Mouse (Mus musculus): ENCODE results near the gene Tmem9b. TPM values are rescaled to one million over a fixed set of nuclear protein-coding genes. Genes with fewer than 3 reads are reported as not detected.
A peak's percentile ranks its signal among the peaks of the same experiment; 100 is the strongest.

The Tmem9b gene
- polyA plus RNA-seq, 1 experiment from 2014 or later: 46.9 TPM

- peak; percentile 97 for ATAC-seq (ENCODE audit: low FRiP score, low TSS enrichment)
- Histone ChIP-seq H3K27ac (ENCODE audit: low read depth, low read length) (peak within 1 kb of the TSS; percentile 39; the same call in 1 of the 2 replicates), H3K4me1 (ENCODE audit: control insufficient read depth, insufficient read depth, low read length) (peaks cover 8% of the 10 kb centered on the region), H3K9me3 (ENCODE audit: control insufficient read depth, low read length) (peaks cover 3% of the 10 kb centered on the region; the same call in 1 of the 2 replicates), H3K9ac (ENCODE audit: low read depth, low read length) (peak within 1 kb of the TSS; percentile 63), H3K4me2 (replicated peaks; ENCODE audit: low read depth, low read length) (peak within 1 kb of the TSS; percentile 77), H3K4me3 (ENCODE audit: low read length) (peak within 1 kb of the TSS; percentile 59), H3K36me3 (ENCODE audit: control insufficient read depth, insufficient read depth, low read length) (no peaks in the 10 kb centered on the region; the same call in 1 of the 2 replicates), H3K27me3 (ENCODE audit: control insufficient read depth, insufficient read depth, low read length) (no peaks in the 10 kb centered on the region)
- under 1% methylated on average over 61 of the region's 61 CpGs for WGBS
Measured at GRCm38 (mm10) chr7:109703190-109704015, 49.3 kb downstream of the Tmem9b start, which contains the start of the genes St5 and Akip1. TSS of gene St5 (minus strand) at chr7:109703605. TSS of gene Akip1 (plus strand) at chr7:109703690.

DNA sequence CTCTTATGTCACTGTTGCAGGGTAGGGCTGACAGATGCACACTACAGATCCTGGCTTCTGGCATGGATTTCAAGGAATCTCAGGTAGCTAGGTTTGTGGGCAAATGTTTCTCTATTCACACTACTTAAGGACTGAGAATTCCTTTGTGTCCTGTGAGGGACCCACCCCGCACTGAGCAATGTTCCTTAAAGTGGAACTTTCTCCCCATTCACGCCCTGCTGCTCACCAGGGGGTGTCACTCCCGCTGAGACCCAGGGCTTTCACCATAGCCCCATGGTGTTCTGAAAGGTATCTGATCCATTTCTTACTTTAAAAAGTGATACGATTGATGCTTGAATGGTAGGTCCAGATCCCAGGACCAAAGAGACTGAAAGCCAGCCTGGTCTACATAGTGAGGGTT is 50.0 kb downstream of the Tmem9b start:
- Histone ChIP-seq H3K9ac (ENCODE audit: low read depth, low read length) (no peak overlapping the region), H3K4me3 (ENCODE audit: low read length) (no peak overlapping the region), H3K4me1 (ENCODE audit: control insufficient read depth, insufficient read depth, low read length) (peaks cover 4% of the 10 kb centered on the region; the same call in 1 of the 2 replicates), H3K27me3 (ENCODE audit: control insufficient read depth, insufficient read depth, low read length) (no peaks in the 10 kb centered on the region), H3K27ac (ENCODE audit: low read depth, low read length) (no peak overlapping the region), H3K4me2 (replicated peaks; ENCODE audit: low read depth, low read length) (peak overlapping the region; percentile 77; the same call in 1 of the 2 replicates), H3K9me3 (ENCODE audit: control insufficient read depth, low read length) (peaks cover 3% of the 10 kb centered on the region; the same call in 1 of the 2 replicates), H3K36me3 (ENCODE audit: control insufficient read depth, insufficient read depth, low read length) (no peaks in the 10 kb centered on the region; the same call in 1 of the 2 replicates)
- 41% methylated on average over 4 of the region's 4 CpGs for WGBS
- no peak for ATAC-seq (ENCODE audit: low FRiP score, low TSS enrichment)

DNA sequence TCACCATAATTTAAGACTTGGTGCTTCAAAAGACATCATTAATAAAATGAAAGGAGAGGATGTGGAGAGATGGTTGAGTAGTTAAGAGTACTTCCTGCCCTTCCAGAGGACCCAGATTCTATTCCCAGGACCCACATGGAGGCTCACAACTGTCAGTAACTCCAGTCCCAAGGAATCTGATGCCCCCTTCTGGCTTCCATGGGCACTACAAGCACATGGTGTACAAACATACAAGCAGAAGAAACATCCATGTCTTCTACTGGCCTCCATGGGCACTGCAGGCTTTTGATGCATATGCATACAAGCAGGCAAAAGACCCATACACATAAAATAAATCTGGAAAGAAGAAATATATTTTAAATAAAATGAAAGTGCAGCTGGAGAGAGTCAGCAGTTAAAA is 52.5 kb downstream of the Tmem9b start:
- no peaks in the 10 kb centered on the region for H3K36me3 ChIP-seq (ENCODE audit: control insufficient read depth, insufficient read depth, low read length)

GRCm38 (mm10) chr7:109695339-109695726 is 57.3 kb downstream of the Tmem9b start:
- H3K4me3 ChIP-seq (ENCODE audit: low read length): no peak overlapping the region
- ATAC-seq (ENCODE audit: low FRiP score, low TSS enrichment): no peak
- 88% methylated on average over 10 of the region's 10 CpGs for WGBS

More for the DNA sequence above, 52.5 kb downstream of the Tmem9b start:
- no peak overlapping the region for H3K9ac ChIP-seq (ENCODE audit: low read depth, low read length)
- H3K27ac ChIP-seq (ENCODE audit: low read depth, low read length): no peak overlapping the region
- no peaks in the 10 kb centered on the region for H3K27me3 ChIP-seq (ENCODE audit: control insufficient read depth, insufficient read depth, low read length)
- H3K4me2 ChIP-seq (replicated peaks; ENCODE audit: low read depth, low read length): no peak overlapping the region
- H3K4me3 ChIP-seq (ENCODE audit: low read length): no peak overlapping the region
- H3K4me1 ChIP-seq (ENCODE audit: control insufficient read depth, insufficient read depth, low read length): peaks cover 4% of the 10 kb centered on the region; the same call in 1 of the 2 replicates
- H3K9me3 ChIP-seq (ENCODE audit: control insufficient read depth, low read length): peaks cover 3% of the 10 kb centered on the region; the same call in 1 of the 2 replicates
- ATAC-seq (ENCODE audit: low FRiP score, low TSS enrichment): no peak

DNA sequence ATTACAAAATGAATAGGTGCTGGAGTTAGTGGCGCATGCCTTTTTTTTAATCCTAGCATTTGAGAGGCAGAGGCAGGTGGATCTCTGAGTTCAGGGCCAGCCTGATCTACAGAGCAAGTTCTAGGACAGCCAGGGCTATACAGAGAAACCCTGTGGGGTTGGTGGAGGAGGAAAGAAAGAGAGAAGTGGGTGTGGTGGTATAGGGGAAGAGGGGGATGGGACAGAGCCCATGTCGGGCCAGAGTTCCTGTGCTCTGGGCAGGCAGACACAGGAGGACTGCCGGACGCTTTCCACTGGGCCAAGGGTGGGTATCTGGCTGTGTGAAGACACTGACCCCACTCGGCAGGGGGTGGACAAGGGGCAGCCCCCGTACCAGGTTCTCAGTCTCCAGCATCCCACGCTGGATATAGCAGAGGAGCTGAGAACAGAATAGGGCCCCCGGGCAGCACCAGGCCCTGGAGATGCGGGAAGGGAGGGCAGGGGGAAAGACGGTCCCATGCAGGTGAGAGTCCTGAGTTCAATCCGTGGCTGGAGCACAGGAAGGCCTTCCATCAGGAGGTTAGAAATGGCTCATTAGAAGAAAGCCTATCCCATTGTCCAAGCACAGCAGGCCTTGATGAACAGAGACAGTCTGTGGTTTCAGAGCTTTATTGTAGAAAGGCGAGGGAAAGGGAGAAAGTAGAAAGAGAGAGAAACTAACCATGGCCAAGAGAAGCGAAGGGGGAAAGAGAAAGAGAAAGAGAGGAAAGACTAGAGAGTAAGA is 57.9 kb downstream of the Tmem9b start:
- Histone ChIP-seq H3K36me3 (ENCODE audit: control insufficient read depth, insufficient read depth, low read length) (no peaks in the 10 kb centered on the region), H3K27ac (ENCODE audit: low read depth, low read length) (no peak overlapping the region), H3K27me3 (ENCODE audit: control insufficient read depth, insufficient read depth, low read length) (no peaks in the 10 kb centered on the region), H3K4me1 (ENCODE audit: control insufficient read depth, insufficient read depth, low read length) (no peaks in the 10 kb centered on the region), H3K4me2 (replicated peaks; ENCODE audit: low read depth, low read length) (no peak overlapping the region), H3K9ac (ENCODE audit: low read depth, low read length) (no peak overlapping the region), H3K4me3 (ENCODE audit: low read length) (no peak overlapping the region), H3K9me3 (ENCODE audit: control insufficient read depth, low read length) (no peaks in the 10 kb centered on the region)
- no peak for ATAC-seq (ENCODE audit: low FRiP score, low TSS enrichment)
- WGBS: 87% methylated on average over 13 of the region's 13 CpGs

More at GRCm38 (mm10) chr7:109695339-109695726, 57.3 kb downstream of the Tmem9b start:
- no peaks in the 10 kb centered on the region for H3K36me3 ChIP-seq (ENCODE audit: control insufficient read depth, insufficient read depth, low read length)
- H3K9me3 ChIP-seq (ENCODE audit: control insufficient read depth, low read length): peaks cover 3% of the 10 kb centered on the region; the same call in 1 of the 2 replicates
- no peaks in the 10 kb centered on the region for H3K27me3 ChIP-seq (ENCODE audit: control insufficient read depth, insufficient read depth, low read length)
- H3K4me2 ChIP-seq (replicated peaks; ENCODE audit: low read depth, low read length): no peak overlapping the region
- no peaks in the 10 kb centered on the region for H3K4me1 ChIP-seq (ENCODE audit: control insufficient read depth, insufficient read depth, low read length)
- H3K27ac ChIP-seq (ENCODE audit: low read depth, low read length): no peak overlapping the region
- no peak overlapping the region for H3K9ac ChIP-seq (ENCODE audit: low read depth, low read length)

DNA sequence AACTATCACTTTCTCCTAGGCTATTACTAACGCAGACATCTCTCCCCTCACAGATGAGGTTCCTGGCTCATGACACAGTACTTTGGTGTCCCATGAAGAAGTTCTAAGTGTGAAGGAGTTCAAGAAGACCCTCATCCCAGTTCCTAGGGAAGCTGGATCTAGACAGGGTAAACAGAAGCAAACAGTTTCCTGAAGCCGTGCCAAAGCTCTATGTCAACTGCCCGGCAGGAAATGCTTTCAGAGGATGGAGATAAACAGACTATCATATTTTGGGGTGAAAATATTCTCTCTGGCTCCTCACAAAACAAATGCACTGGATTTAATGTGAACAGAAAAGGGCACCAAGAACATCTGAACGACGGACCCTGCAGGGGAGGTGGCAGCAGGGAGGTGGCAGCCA is 61.7 kb downstream of the Tmem9b start:
- Histone ChIP-seq H3K27me3 (ENCODE audit: control insufficient read depth, insufficient read depth, low read length) (no peaks in the 10 kb centered on the region), H3K9me3 (ENCODE audit: control insufficient read depth, low read length) (no peaks in the 10 kb centered on the region), H3K4me2 (replicated peaks; ENCODE audit: low read depth, low read length) (no peak overlapping the region), H3K36me3 (ENCODE audit: control insufficient read depth, insufficient read depth, low read length) (no peaks in the 10 kb centered on the region), H3K27ac (ENCODE audit: low read depth, low read length) (no peak overlapping the region), H3K4me1 (ENCODE audit: control insufficient read depth, insufficient read depth, low read length) (no peaks in the 10 kb centered on the region), H3K9ac (ENCODE audit: low read depth, low read length) (no peak overlapping the region), H3K4me3 (ENCODE audit: low read length) (no peak overlapping the region)
- 77% methylated on average over 5 of the region's 5 CpGs for WGBS
- ATAC-seq (ENCODE audit: low FRiP score, low TSS enrichment): no peak

DNA sequence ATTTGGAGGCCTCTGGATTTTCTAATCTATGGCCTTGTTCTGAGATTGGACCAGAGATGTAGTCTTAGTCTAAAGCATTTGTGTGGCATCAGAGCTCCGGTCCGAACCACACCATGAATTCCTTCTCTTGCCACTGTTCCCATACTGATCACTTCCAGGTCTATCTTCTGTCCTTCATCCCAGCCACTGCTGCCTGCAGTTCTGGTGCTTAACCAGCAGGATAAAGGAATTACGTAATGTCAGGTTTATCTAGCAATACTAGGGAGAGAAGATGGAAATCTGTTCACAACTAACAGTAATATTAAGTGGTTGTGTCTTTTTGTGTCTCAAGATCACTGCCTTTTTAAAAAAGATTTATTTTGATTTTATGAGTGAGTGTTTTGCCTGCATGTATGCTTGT is 62.6 kb downstream of the Tmem9b start:
- ATAC-seq (ENCODE audit: low FRiP score, low TSS enrichment): no peak
- Histone ChIP-seq H3K4me1 (ENCODE audit: control insufficient read depth, insufficient read depth, low read length) (no peaks in the 10 kb centered on the region), H3K9me3 (ENCODE audit: control insufficient read depth, low read length) (no peaks in the 10 kb centered on the region), H3K4me3 (ENCODE audit: low read length) (no peak overlapping the region), H3K9ac (ENCODE audit: low read depth, low read length) (no peak overlapping the region), H3K27me3 (ENCODE audit: control insufficient read depth, insufficient read depth, low read length) (no peaks in the 10 kb centered on the region), H3K27ac (ENCODE audit: low read depth, low read length) (no peak overlapping the region), H3K36me3 (ENCODE audit: control insufficient read depth, insufficient read depth, low read length) (no peaks in the 10 kb centered on the region), H3K4me2 (replicated peaks; ENCODE audit: low read depth, low read length) (no peak overlapping the region)
- WGBS: 90% methylated on average over 3 of the region's 3 CpGs

DNA sequence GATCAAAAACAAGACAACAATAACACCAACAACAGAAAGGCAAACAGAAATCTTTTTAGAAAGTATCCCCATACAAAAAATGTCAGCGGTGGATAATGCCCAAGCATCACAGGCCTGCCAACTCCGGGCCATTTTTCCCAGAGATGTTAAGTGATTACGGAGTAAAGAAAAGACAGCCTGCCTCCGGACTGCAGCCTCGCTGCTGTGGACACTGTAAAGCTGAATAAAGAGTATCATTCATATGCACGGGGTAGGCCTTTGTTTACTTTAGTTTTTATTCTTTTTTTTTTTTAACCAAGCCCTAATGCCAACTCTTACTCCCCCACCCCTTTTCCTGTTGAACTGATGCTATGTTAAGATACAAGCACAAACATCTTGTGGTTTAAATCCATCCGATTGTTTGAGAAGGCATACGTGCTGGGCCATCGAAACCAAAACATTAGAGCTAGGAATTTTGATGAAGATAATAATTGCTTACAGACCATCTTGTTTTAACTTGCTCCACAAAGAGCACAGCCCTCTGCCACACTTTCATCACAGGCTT is 66.0 kb downstream of the Tmem9b start:
- no peaks in the 10 kb centered on the region for H3K4me1 ChIP-seq (ENCODE audit: control insufficient read depth, insufficient read depth, low read length)
- H3K36me3 ChIP-seq (ENCODE audit: control insufficient read depth, insufficient read depth, low read length): no peaks in the 10 kb centered on the region
- H3K9me3 ChIP-seq (ENCODE audit: control insufficient read depth, low read length): no peaks in the 10 kb centered on the region
- H3K27me3 ChIP-seq (ENCODE audit: control insufficient read depth, insufficient read depth, low read length): no peaks in the 10 kb centered on the region
- no peak for ATAC-seq (ENCODE audit: low FRiP score, low TSS enrichment)
- H3K9ac ChIP-seq (ENCODE audit: low read depth, low read length): no peak overlapping the region
- no peak overlapping the region for H3K4me3 ChIP-seq (ENCODE audit: low read length)
- 55% methylated on average over 9 of the region's 9 CpGs for WGBS
- no peak overlapping the region for H3K4me2 ChIP-seq (replicated peaks; ENCODE audit: low read depth, low read length)
- H3K27ac ChIP-seq (ENCODE audit: low read depth, low read length): no peak overlapping the region

Measured in kidney, embryonic 14.5 days (tissue).